Mouse (Mus musculus): ENCODE measurements around the gene Vps41.

- TF ChIP-seq CTCF (IDR thresholded peaks at IDR 0.05; ENCODE audit: low read depth, low read length) (no peak), POLR2A (IDR thresholded peaks at IDR 0.05; ENCODE audit: borderline replicate concordance, low read depth, low read length) (no peak)
These were observed 74.6 kb downstream of the Vps41 start for GRCm38 (mm10) chr13:18791724-18792123.

Data from bone marrow macrophage, adult 2 months (primary cell).